Mouse (Mus musculus) forebrain, embryonic 14.5 days (tissue): ENCODE data around the gene Sdr9c7. TPM values are rescaled to one million over a fixed set of nuclear protein-coding genes. Genes with fewer than 3 reads are reported as not detected.

Source experiments
- polyA plus RNA-seq: library from polyadenylated mRNA; unstranded; fragments of >200 nt; fragmentation: Nextera tagmentation; extraction: Ambion mirVana; gene quantifications from 2 replicates; pipeline ENCODE4 v1.2.1, GENCODE M21; 2014

Sdr9c7 gene
- polyA plus RNA-seq, 1 experiment from 2014 or later = not detected

Other genes with a start within 250 kb of the Sdr9c7 start
- gene Nemp1, start 231.6 kb upstream of the Sdr9c7 start, polyA plus RNA-seq = 5.8 TPM in 2 replicates
- 1.8 and 1.9 TPM in 2 replicates for gene Nab2, start 229.9 kb upstream of the Sdr9c7 start, polyA plus RNA-seq
- gene Myo1a, start 193.3 kb upstream of the Sdr9c7 start, polyA plus RNA-seq = 0.67 and 1.3 TPM in 2 replicates
- gene Tac2, start 174.0 kb upstream of the Sdr9c7 start, polyA plus RNA-seq = 2.6 and 5.6 TPM in 2 replicates
- gene Zbtb39, start 159.0 kb upstream of the Sdr9c7 start, polyA plus RNA-seq = 4.5 and 5.0 TPM in 2 replicates
- 0.30 and 0.78 TPM in 2 replicates for gene Gpr182, start 146.8 kb upstream of the Sdr9c7 start, polyA plus RNA-seq
- gene Rdh1, start 138.8 kb upstream of the Sdr9c7 start, polyA plus RNA-seq = 0.05 TPM in 1 of 2 replicates, not detected in the other
- gene Rdh16f1, start 138.7 kb upstream of the Sdr9c7 start, polyA plus RNA-seq = not detected in 2 replicates
- gene Rdh9, start 122.1 kb upstream of the Sdr9c7 start, polyA plus RNA-seq = 0.08 and 0.12 TPM in 2 replicates
- 0.06 TPM in 1 of 2 replicates, not detected in the other for gene Rdh16, start 97.4 kb upstream of the Sdr9c7 start, polyA plus RNA-seq
- not detected in 2 replicates for gene Rdh19, start 48.6 kb upstream of the Sdr9c7 start, polyA plus RNA-seq
- gene Rdh16f2, start 32.0 kb upstream of the Sdr9c7 start, polyA plus RNA-seq = not detected in 2 replicates
- gene Rdh7, start 9.7 kb upstream of the Sdr9c7 start, polyA plus RNA-seq = not detected in 2 replicates
- not detected in 2 replicates for gene Hsd17b6, start 109.1 kb downstream of the Sdr9c7 start, polyA plus RNA-seq
- 66.3 and 71.6 TPM in 2 replicates for gene Prim1, start 116.7 kb downstream of the Sdr9c7 start, polyA plus RNA-seq
- 731 and 771 TPM in 2 replicates for gene Naca, start 137.1 kb downstream of the Sdr9c7 start, polyA plus RNA-seq
- gene Ptges3, start 160.4 kb downstream of the Sdr9c7 start, polyA plus RNA-seq = 426 and 447 TPM in 2 replicates
- gene Atp5b, start 184.8 kb downstream of the Sdr9c7 start, polyA plus RNA-seq = 2,318 and 2,350 TPM in 2 replicates
- 13.6 and 16.7 TPM in 2 replicates for gene Baz2a, start 193.1 kb downstream of the Sdr9c7 start, polyA plus RNA-seq